Mouse (Mus musculus) urinary bladder, postnatal 4 days (tissue): ENCODE measurements around the gene Slc39a11.

ENCODE experiments used
- DNase-seq, 2 experiments: peaks; one replicate each; pipeline ENCODE4 v3.0.0; 2021 to 2022; ENCODE audit warnings: low spot score in 2 of 2

Slc39a11 gene

GRCm38 (mm10) chr11:113291781-113292714 is 357.8 kb downstream of the Slc39a11 start:
- peak in 1 of 2 experiments; percentile 21 for DNase-seq

GRCm38 (mm10) chr11:113290911-113291310 is 359.0 kb downstream of the Slc39a11 start:
- no peak for DNase-seq

DNA sequence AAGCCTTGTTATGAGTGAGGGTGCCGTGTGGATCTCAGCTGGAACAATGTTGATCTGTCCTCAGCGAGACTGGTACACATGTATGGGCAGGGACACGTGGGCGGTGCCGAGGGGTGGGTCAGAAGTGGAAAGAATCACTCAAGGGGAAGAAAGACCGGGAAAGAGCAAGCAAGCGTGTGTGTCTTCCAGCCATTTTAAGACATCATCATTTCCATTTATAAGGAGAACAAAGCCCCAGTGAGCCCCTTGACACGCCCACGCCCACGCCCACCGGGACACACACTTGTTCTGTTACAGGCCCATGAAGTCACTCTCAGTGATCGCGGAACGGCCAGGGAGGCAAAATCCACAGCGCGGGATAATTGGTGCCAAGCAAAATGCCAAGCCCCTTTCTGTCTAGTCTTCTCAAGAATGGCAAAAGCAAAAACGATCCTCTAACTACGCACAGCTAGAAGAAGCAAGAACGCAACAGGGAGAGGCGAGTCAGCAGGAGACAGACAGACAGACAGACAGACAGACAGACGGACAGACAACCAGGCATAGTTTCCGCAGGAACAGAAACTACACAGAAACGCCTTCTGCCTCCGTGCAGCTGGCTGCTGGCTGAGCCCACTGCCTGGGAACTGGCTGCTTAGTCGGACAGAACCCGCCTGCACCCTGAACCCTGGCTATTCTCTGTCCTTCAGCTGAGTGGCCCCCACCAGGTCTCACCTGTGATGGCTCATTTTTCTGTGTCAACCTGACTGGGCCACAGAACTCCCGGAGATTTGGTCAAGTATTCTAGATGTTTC is 364.7 kb downstream of the Slc39a11 start:
- no peak for DNase-seq

DNA sequence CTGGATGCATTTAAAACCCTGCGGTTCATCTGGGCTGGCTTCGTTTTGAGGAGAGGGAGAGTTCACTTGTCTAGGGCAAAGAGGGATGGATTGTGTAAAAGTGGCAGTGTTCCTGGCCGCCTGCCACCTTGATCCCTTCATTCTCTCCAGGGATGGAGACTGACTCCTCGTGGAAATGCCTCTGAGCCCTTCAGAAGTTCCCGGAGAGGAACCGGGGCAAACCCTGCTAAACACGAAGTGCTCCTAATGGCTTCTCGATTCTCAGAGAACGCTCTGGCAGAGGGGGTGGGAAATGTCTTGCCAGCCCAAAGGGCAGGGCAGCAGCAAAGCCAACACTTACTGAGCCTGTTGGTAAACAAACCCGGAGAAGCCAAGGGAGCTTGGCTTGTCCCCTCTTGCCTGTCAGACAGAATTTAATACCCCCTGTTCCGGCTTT is 366.5 kb downstream of the Slc39a11 start:
- DNase-seq, result no peak

- no peak for DNase-seq
Observed at GRCm38 (mm10) chr11:113278238-113278637, 371.6 kb downstream of the Slc39a11 start.

GRCm38 (mm10) chr11:113277034-113277612 is 372.8 kb downstream of the Slc39a11 start:
- DNase-seq, result no peak

DNA sequence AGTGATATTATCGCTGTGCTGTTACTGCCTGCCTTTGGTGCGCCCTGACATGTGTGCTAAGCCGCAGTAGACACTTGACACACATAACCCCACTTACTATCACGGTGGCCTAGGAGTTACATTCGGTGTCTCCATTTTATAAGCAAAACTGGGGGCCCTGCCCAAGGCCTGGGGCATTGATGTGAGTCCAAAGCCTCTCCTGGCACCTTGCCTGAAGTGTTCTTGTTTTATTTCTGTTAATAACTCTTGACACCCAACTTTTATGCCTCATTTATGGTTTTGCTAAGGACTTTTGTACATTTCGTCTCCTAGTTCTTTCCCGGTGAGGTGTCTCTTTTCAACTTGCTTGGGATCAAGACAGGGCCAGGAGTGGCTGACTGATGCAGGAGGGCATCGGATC is 373.4 kb downstream of the Slc39a11 start:
- DNase-seq, result no peak

GRCm38 (mm10) chr11:113274037-113274436 is 375.8 kb downstream of the Slc39a11 start:
- no peak for DNase-seq

GRCm38 (mm10) chr11:113271857-113272256 is 378.0 kb downstream of the Slc39a11 start:
- no peak for DNase-seq

GRCm38 (mm10) chr11:113268831-113269319 is 381.0 kb downstream of the Slc39a11 start:
- no peak for DNase-seq

- no peak for DNase-seq
Observed at GRCm38 (mm10) chr11:113267516-113268230, 382.2 kb downstream of the Slc39a11 start.

- DNase-seq, result no peak
Observed at GRCm38 (mm10) chr11:113266706-113267105, 383.2 kb downstream of the Slc39a11 start.

DNA sequence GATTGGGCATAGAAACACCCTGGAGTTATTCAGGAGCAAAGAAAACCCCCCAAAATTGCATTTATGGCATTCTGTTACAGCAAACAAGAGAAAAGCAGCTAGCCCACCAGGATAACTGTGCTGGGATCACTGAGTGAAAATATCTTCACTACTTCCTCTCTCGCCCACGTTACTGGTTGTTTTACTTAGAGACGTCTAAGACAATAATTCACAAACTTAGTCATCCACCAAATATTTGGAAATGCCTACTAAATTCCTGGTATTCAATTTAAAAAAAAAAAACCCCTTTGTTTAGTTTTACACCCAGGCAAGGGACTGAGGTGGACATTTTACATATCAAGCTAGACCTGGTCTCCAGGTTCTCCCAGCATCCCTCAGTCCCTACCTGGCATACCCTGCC is 384.3 kb downstream of the Slc39a11 start:
- DNase-seq, result no peak

DNA sequence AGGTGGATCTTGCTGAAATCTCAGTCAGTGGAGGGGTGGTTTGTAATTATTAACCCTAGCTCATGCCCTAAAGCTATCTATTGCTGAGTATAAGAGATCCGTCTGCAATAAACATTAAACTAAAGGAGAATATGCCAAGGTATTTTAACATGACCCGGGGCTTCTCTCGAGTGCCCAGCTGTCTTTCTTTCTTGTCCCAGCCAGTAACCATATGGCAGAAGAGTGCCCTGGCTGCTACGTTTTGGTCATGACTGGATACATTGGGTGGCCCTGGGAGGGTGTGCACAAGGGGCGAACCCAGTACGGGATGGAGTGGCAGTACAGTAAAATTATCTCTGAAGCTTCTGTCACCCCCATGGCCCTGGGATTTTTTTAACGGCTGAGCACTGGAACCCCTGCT is 385.9 kb downstream of the Slc39a11 start:
- no peak for DNase-seq

DNA sequence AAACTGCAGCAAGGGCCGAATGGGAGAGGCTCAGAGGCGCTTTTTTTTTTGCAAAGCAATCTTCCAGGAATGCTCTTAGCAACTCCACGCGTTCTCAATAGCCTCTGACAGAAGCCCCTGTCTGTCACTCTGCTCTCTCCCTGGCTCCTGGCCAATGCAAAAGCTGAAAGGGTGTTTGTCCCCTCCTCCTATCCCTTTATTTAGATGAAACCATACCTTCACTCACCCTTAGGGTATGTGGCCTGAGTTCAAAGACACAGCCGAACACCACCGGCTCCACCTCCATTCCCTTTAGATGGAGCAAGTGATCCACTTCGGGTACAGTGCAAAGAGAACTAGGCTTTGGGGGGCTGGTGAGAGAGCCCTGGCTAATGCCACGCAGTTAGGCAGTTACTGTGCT is 387.8 kb downstream of the Slc39a11 start:
- DNase-seq, result no peak

- no peak for DNase-seq
Observed at GRCm38 (mm10) chr11:113261421-113261820, 388.5 kb downstream of the Slc39a11 start.

- peak in 1 of 2 experiments; percentile 38 for DNase-seq
Observed at GRCm38 (mm10) chr11:113259712-113260382, 390.0 kb downstream of the Slc39a11 start.

GRCm38 (mm10) chr11:113258016-113258415 is 391.9 kb downstream of the Slc39a11 start:
- no peak for DNase-seq

GRCm38 (mm10) chr11:113254653-113255052 is 395.2 kb downstream of the Slc39a11 start:
- DNase-seq, result no peak

DNA sequence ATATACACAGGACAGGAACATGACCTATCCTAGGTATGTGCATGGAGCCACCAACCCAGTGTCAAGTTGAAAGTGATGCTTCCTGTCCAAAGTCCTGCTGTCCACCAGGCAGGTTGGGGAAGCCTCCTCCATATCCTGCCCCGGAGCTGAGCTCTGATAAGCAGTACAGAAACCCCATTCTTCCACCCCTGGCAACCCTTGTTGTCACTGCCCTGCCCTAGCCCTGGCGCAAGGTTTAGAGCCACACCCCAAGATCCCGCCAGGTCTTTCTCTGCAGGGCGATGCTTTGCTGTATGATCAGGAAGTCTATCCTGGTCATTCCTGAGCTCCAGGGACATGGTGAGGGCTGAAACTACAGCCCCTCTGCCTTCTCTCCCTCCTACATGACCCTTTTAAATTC is 396.7 kb downstream of the Slc39a11 start:
- no peak for DNase-seq

- DNase-seq, result no peak
Observed at GRCm38 (mm10) chr11:113251172-113251571, 398.7 kb downstream of the Slc39a11 start.
